In genomic region chr3:102203781-102204721, GRCm38 (mm10) we compare ENCODE assay signal across 8 mouse cellular contexts. TPM values are rescaled to one million over a fixed set of nuclear protein-coding genes. Genes with fewer than 3 reads are reported as not detected.
DNase-seq lines count a peak whose midpoint lies in the region; ATAC-seq and TF ChIP-seq lines count a peak whose summit lies in the region.

TSS of gene Vangl1 (minus strand) at chr3:102204693.

- no peaks in the 10 kb centered on the region for H3K36me3 ChIP-seq in C2C12 (ENCODE audit: control insufficient read depth, insufficient read depth)
- no peaks in the 10 kb centered on the region for H3K36me3 ChIP-seq in heart, embryonic 12.5 days
- no peaks in the 10 kb centered on the region for H3K36me3 ChIP-seq in kidney, embryonic 15.5 days

- peak within 1 kb of the TSS; percentile 70 for H3ac ChIP-seq in C2C12 (ENCODE audit: control insufficient read depth, insufficient read length, low read depth)

- peak within 1 kb of the TSS; percentile 80 for H3K4me3 ChIP-seq in C2C12 (ENCODE audit: insufficient read depth, poor library complexity, severe bottlenecking)
- peak within 1 kb of the TSS; percentile 91 for H3K4me3 ChIP-seq in embryonic fibroblast, embryonic 13.5 days (ENCODE audit: insufficient read depth, low read length)
- peak within 1 kb of the TSS; percentile 80 for H3K4me3 ChIP-seq in heart, embryonic 12.5 days
- peak within 1 kb of the TSS; percentile 82 for H3K4me3 ChIP-seq in kidney, embryonic 15.5 days (replicated peaks)

- peaks cover 51% of the 10 kb centered on the region for H3K79me2 ChIP-seq in C2C12 (ENCODE audit: control insufficient read depth, insufficient read depth)

- peak within 1 kb of the TSS; percentile 95 for H3K9ac ChIP-seq in heart, embryonic 12.5 days
- H3K9ac ChIP-seq in kidney, embryonic 15.5 days = peak within 1 kb of the TSS; percentile 76

- TF ChIP-seq POLR2A in embryonic fibroblast, embryonic 13.5 days (IDR thresholded peaks at IDR 0.05; ENCODE audit: low read depth, low read length) = peak; percentile 44; the same call in 1 of the 2 replicates

- WGBS in heart, embryonic 12.5 days = under 1% methylated on average over 87 of the region's 95 CpGs
- under 1% methylated on average over 82 of the region's 95 CpGs for WGBS in kidney, embryonic 15.5 days

- peak within 1 kb of the TSS; percentile 10; the same call in 1 of the 2 replicates for H3K27ac ChIP-seq in embryonic fibroblast, embryonic 13.5 days (ENCODE audit: insufficient read depth, low read length)
- peak within 1 kb of the TSS; percentile 74 for H3K27ac ChIP-seq in heart, embryonic 12.5 days (ENCODE audit: poor library complexity, severe bottlenecking)
- peak within 1 kb of the TSS; percentile 93 for H3K27ac ChIP-seq in kidney, embryonic 15.5 days

- DNase-seq in adrenal gland, adult 2 months = peak; percentile 91
- peak; percentile 74 to 80 for DNase-seq in lung, adult 18-20 months
- DNase-seq in ovary, adult 18-20 months (ENCODE audit: low spot score) = peak; percentile 65
- no peak for DNase-seq in T-cell, adult 2 months (ENCODE audit: low spot score)

- H3K79me3 ChIP-seq in C2C12 (ENCODE audit: low read depth) = peaks cover 36% of the 10 kb centered on the region

- no peaks in the 10 kb centered on the region for H3K9me3 ChIP-seq in heart, embryonic 12.5 days (replicated peaks)
- H3K9me3 ChIP-seq in kidney, embryonic 15.5 days (replicated peaks) = no peaks in the 10 kb centered on the region

- no peaks in the 10 kb centered on the region for H3K4me1 ChIP-seq in embryonic fibroblast, embryonic 13.5 days (ENCODE audit: control insufficient read depth, insufficient read depth, low read length)
- peaks cover 47% of the 10 kb centered on the region for H3K4me1 ChIP-seq in heart, embryonic 12.5 days (replicated peaks)
- peaks cover 49% of the 10 kb centered on the region for H3K4me1 ChIP-seq in kidney, embryonic 15.5 days

- ATAC-seq in heart, embryonic 12.5 days (ENCODE audit: insufficient number of reproducible peaks, low FRiP score) = peak; percentile 88
- peak; percentile 90 for ATAC-seq in kidney, embryonic 15.5 days (replicated peaks; ENCODE audit: low FRiP score)

- no peaks in the 10 kb centered on the region for H3K27me3 ChIP-seq in C2C12 (ENCODE audit: control insufficient read depth, insufficient read depth, insufficient read length)
- H3K27me3 ChIP-seq in heart, embryonic 12.5 days (replicated peaks) = no peaks in the 10 kb centered on the region
- peaks cover 26% of the 10 kb centered on the region for H3K27me3 ChIP-seq in kidney, embryonic 15.5 days

- peak within 1 kb of the TSS; percentile 87 for H3K4me2 ChIP-seq in heart, embryonic 12.5 days
- peak within 1 kb of the TSS; percentile 89 for H3K4me2 ChIP-seq in kidney, embryonic 15.5 days

- no peak for TF ChIP-seq CTCF in C2C12 (IDR thresholded peaks at IDR 0.05; ENCODE audit: control insufficient read depth, insufficient read depth, insufficient read length)
- TF ChIP-seq CTCF in embryonic fibroblast, embryonic 13.5 days (IDR thresholded peaks at IDR 0.05; ENCODE audit: borderline replicate concordance, insufficient read depth, low read length) = no peak

TF ChIP-seq in C2C12, 6 proteins besides CTCF, POLR2A, EP300 and RAD21:
- TF ChIP-seq MYOG (IDR thresholded peaks at IDR 0.05; ENCODE audit: control insufficient read depth, extremely low read depth, insufficient read length) = no peak
- TF ChIP-seq MAX (IDR thresholded peaks at IDR 0.05) = no peak
- TF ChIP-seq CEBPB (IDR thresholded peaks at IDR 0.05; ENCODE audit: low read depth) = no peak

RNA-seq across cellular contexts. Expression of gene Vangl1, which starts in this region (rescaled TPM):
- 25.4 TPM for polyA plus RNA-seq in C2C12 (2012; fragmentation: generic; extraction: Trizol)
- 10 to 100 TPM; 33.2 to 33.4 TPM for total RNA-seq in adrenal gland, adult 2 months (2021)
- 19.4 and 27.3 TPM in 2 replicates for polyA plus RNA-seq in adrenal gland, adult 2 months (2012; rRNA removed)
- 23.2 and 30.0 TPM in 2 replicates for polyA plus RNA-seq in embryonic fibroblast, embryonic 13.5 days (2011; ENCODE audit: insufficient read length, low read depth, missing spikeins)
- polyA plus RNA-seq in heart, embryonic 12.5 days (2016; fragmentation: Nextera tagmentation; extraction: Ambion mirVana) = 31.0 and 31.8 TPM in 2 replicates
- polyA plus RNA-seq in kidney, embryonic 15.5 days (2015; fragmentation: Nextera tagmentation; extraction: Ambion mirVana) = 19.6 and 23.5 TPM in 2 replicates

Comparison
In these comparisons a context has a peak if more than half of its experiments do, and no peak if none do; other contexts are left out.
1. H3K27ac ChIP-seq: peak in every context shown above with its lines; median percentile 93 in kidney, embryonic 15.5 days; 74 in heart, embryonic 12.5 days; 10 in embryonic fibroblast, embryonic 13.5 days.